Mouse (Mus musculus) monocyte, adult 2 months (primary cell): ENCODE data around the gene Ppm1a.
A peak's percentile ranks its signal among the peaks of the same experiment; 100 is the strongest.

Source experiments
- DNase-seq, 2 experiments: peaks; one replicate each; pipeline ENCODE4 v3.0.0; 2022; ENCODE audit warnings: low spot score in 2 of 2, low read depth in 1 of 2

The Ppm1a gene

DNA sequence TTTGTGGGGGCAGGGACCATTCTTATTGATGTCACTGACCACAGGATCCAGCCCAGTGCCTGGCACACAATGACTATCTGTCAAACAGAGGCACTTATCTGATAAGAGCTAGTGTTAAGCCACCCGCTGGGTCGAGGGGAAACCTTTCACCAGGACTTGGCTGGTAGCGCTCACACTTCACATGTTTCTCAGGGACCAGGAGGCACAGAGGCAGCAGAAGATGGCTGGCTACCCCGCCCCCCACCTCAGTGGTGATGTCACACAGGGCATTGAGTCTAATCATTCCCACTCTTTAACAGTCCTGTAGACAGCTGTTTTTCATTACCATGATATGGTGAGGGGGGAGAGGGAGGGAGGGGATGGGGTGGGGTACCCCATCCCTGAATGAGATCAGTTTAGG lies at the start of gene Ppm1a:
Ppm1a (plus strand) TSS at position 370 of the 400 bp plus-strand sequence.
- DNase-seq, result no peak

DNA sequence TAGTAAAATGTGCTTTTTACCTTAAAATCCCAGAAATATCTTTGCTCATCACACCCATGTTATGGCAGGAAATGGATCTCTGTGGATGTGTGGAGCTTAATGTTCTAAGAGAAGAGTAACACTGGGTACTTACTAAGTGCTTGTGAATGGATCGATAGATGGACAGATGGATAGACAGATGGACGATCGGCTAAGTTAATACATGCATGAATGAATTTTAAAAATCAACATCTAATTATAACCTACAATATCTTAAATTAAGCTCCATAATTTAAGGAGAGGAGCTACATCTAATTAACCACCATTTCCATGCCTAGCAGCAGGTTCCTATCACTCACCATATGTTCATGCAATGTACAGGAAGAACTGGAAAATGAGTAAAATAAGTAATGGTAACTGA lies 47.3 kb upstream of the Ppm1a start:
- no peak for DNase-seq

DNA sequence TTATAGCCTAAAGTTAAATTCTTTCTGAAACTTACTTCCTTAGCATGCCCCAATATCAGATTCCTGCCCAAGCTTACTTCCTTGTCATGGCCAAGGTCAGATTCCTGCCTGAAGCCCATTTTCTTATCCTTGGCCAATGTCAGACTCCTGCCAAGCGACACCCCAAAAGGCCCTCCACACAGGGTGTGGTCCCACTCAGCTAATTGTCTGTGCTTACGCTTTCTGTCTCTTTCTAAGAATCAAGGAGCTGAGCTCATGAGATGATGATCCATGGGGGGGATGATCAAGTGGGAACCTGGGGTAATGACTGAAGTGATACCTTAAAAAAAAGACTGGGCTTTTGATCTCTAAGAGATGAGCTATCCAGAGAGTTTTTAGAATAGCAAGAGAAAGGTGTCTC lies 42.4 kb upstream of the Ppm1a start:
- no peak for DNase-seq

DNA sequence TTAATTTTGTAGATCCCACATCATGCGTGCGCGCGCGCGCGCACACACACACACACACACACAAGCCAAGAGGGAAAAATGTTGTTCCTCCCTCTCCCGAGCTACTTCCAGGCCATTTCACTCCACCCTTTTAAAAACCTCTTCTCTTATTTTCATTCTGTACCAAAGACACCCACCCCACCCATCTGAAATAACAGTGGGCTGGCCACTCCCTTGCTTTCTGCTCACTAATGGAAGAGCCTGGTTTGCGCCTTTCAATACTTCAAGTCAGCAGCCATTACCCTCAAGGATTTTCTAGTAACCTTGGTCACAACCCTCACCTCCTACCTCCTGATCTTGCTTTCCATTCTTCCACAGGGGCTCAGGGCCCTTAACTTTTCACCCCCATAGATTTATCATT lies 41.4 kb upstream of the Ppm1a start:
- no peak for DNase-seq

DNA sequence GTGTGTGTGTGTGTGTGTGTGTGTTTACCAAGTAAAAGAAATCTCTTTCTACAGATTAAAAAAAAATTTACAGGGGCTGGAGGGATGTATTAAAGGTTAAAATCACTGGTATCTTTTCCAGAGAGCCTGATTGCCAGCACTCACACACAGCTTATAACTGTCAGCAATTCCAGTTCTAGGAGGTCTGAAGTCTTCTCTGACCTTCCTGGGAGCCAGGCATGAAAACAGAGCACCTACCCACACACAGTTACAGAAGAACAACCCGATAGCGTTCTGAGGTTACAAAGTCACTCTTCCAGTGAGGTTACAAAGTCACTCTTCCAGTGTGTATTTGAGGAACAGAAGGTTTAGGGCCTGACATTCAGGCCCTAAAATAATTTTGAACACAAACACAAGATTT lies 38.2 kb upstream of the Ppm1a start:
- DNase-seq, result no peak

DNA sequence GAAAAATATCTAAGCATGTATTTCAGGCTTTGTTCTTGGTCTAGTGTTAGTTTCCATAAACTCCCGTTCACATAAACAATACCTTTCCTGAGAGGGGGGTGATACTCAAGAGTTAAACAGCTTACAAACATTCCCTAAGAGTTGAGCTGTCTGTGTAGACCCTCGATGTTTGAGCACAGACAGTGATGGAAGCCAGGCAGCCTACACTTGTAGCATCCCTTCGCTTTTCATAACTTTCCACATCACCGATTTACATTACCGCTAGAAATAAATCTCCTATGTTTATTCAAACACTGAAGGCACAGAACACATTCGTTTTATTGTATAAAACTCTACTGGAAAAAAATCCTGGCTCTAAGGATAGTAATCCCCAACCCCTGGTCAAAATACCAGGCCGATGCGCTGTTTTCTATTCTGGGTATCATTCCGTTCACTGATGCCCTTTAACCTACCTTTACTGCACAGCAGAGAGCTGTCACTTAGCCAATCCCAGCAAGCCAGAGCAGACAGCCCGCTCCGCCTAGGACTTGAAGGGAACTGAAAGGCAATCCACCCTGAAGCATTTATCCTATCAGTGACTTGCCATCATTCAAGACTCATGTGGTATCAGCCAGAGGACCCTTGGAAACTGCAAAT lies 37.7 kb upstream of the Ppm1a start:
- DNase-seq, result no peak

DNA sequence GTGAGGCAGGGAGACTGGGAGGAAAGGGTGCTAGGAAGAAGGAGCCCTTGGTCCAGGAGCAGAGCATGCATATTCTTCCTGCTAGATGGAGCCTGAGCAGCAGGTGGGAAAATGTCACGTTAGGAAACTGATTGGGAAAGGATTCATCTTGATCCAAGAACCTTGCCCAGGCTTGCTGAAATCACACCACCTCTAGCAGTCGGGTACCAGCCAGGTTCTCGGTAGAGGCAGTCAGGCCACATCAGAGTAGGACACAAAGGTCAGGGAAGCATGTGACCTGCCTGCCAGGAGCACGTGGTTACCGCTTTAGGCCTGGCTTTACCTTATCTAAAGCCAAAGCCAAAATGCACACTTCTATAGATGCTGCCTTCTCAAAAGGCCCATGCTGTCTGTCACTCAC lies 35.5 kb upstream of the Ppm1a start:
- DNase-seq, result no peak

DNA sequence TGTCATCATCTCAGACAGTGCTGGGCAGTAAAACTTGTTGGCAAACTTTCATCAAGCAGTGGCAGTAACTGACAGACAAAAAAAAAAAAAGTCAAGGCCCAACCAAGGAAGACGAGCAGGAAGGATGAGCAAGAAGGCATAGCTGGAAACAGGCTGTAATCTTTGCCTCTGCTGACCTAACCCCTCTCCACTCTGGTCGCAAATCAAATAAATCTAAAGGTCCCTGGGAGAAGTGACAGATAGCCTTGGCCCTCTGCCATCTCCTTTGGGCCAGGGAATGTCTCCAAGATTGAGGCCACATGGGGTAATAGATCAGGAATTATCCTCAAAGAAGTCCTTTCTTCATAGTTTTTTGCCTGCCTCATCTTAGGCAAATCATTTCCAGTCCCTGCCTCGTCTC lies 33.3 kb upstream of the Ppm1a start:
- DNase-seq, result no peak

DNA sequence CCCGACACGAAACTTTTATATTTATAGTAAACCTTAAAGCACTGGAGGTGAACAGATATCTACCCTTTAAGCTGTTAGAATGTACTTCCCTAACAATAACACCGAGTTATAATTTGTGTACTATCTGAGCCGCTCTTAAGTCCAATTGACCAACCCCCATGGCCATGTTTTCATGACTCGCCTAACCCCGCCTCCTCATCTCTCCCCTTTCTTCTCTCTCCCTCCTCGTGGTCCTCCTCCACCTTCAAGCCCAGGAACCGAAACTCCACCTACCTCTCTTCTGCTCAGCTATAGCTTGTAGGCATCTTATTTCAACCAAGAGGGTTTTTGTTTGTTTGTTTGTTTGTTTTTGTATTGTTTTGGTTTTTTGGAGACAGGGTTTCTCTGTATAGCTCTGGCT lies 30.2 kb upstream of the Ppm1a start:
- DNase-seq, result no peak

DNA sequence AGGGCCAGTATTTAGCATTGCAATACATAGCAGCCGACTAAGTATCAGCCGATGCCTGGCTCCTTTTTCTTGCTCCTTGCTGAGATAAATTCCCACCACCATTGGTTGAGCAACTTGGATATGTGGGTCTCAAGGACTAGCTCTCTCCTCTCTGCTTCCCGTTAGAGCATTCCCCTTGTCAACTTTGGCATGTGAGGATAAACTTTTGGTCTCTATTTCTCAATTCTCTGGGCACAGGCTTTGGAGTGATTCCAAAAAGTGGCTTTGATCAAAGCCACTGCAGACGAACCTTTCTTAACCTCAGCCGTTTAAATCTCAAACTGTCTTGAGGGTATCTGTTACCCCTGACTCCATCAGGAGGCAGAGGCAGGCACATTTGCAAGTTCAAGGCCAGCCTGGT lies 29.6 kb upstream of the Ppm1a start:
- DNase-seq, result no peak

DNA sequence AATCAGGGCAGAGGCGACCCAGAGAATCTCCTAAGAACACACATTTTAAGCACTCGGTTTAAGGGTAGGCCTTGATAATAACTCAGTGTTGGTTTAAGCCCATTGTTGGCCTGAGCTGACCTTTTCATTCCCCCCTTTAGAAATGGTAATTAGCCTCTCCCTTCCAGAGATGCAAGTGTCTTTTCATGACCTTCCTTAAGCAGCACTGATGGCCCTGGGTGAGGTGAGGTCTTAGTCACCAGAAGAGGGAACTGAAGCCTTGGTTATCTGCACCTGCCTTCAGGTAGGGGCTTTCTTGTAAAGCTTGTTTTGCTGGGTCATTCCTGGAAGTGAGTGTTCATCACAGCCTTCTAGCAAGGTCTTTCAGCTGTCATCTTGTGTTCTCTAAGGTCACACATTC lies 23.1 kb upstream of the Ppm1a start:
- DNase-seq, result no peak

DNA sequence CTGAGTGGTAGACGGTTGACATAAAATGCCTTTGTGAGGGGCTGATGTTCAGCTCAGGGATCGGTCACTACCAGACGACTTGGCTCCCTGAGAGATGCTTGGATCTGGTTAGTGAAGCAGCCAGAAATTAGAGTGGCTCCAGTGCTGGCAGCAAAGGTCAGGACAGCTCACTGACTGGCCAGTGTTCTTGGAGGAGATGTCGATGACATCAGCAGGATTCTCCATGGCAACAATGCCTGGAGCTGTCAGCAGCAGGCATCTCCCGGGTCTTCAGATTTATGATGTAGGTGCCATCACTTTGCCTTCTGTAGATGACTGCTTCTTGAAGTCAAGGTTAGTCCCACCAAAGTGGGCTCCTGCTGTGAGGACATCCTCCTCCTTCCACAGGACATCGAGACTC lies 16.1 kb upstream of the Ppm1a start:
- no peak for DNase-seq

DNA sequence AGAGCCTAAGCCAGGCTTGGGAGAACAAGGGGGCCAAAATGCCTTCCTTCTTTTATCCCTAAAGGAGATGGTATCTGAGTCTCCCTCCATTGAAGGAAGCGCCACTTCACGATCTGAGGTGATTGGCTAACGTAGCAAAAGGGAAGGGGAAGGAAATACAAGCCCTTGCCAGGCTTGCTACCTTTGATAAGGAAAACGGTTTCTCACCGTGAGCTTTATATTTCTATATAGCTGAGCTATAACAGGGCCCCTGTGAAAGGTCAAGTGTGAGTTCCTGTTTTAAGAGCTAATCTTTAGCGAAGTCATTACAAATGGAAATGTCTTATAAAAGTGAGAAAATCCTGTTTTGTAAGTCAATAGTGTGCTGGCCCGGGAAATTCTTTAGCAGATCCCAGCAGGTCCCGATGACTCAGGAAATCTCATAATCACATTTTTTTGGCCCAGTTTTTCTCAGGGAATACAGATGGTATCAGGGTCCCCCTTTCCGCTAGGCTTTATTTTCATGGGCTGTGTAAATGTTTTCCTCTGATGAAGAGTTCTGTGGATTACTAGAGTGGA lies 12.4 kb upstream of the Ppm1a start:
- DNase-seq, result no peak

DNA sequence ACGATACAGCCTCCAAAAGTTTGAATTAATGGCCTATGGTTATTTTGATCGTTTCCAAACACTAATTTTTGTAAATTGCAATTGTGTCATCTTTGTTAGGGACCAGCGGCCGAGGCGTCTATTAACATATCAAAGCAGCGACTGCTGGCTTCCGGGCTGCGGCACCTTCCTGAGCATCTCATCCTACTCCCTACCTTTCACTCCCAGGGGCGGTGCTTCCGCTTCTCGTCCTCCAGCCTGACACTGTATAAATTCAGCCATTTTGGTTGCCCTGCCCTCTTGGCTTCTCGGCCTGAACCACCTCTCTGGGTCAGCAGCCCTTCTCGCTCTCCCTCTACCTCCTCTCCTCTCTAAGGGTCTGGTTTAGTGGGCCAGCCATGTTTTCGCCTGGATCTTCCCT lies 11.8 kb upstream of the Ppm1a start:
- no peak for DNase-seq

DNA sequence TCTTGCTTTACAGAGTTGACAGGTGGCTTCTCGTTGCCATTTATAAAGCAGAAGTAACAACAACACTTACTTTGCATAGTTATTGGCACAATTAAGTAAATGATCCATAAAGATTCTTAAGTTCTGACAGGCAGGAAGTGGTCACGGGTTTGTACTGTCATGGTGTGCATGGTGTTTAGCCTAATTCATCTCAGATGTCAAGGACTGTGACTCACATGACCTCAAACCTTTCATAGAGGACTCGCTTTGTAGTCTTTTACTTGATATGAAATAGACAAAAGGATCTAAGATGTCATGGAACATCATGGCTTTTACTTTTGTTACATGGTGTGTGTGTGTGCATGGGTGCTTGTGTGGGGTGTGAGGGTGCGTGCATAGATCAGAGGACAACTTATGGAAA lies 8.9 kb upstream of the Ppm1a start:
- no peak for DNase-seq

DNA sequence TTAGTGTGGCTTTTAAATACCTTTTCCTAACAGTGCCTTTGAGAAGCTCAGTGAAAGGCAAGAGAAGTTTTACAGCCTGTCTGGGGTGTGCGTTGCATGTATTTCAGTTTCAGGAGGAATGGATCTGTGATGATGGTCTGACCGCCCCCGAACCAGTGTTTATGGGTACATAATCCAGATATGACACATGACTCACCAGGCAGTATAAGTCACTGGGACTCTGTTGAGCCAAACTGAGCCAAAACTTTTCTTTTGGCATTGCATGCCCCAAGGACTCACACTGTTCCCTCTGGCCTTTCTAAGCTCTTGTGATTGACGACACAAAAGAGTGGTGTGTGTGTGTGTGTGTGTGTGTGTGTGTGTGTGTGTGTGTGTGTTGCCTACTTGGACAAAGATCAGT lies 8.4 kb upstream of the Ppm1a start:
- DNase-seq, result no peak

DNA sequence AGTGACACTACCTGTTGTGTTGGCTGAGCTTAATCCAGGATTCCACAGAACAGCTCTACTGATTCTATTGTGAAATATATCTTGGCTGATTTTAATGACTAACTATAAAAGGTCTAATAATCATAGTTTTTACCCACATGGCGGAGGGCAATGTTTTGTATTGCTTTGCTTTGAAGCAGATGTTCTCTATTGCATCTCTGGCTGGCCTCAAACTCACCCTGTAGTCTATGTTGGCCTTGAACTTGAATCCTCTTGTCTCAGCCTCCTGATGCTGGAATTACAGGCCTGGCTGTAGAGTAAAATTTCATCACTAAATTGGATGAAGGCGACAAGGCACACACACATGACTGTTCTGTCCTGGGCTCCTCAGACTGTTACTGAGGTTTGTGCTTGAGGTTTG lies 7.8 kb upstream of the Ppm1a start:
- DNase-seq, result no peak

DNA sequence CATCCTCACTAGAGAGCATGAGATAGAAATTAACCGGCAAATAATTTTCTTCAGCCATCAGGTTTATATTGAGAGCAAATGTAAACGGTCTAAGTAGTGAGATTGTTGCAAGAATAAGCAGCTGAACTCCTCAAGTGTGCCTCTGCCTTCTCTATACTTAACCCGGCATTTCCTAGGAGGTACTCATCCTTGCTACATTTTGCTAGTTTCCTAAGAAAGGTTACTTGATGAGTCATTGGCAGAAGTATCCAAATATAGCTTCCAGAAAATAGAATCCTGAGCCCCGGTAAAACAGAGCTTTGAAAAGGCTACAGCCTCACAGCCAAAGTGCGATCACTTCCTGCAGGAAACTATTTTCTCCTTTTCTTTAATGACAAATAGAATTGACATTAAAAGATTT lies 7.2 kb upstream of the Ppm1a start:
- no peak for DNase-seq

DNA sequence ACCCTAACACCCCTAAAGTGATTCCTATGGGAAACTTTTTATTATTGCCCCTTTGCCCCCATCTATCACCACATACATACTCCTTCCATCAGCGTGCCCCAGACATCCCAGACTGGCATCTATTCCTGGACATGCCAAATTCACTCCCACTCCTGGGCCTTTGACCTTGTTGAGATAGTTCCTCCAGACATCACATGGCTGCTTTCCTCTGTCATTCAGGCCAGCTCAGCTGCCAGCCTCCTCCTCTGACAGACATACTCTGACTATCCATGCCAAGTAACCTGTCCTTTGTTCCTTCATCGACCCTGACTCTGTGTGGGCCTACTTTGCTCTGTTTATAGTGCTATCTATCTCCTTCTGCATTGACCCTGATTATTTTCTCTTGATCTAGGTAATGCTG lies 6.6 kb upstream of the Ppm1a start:
- no peak for DNase-seq

DNA sequence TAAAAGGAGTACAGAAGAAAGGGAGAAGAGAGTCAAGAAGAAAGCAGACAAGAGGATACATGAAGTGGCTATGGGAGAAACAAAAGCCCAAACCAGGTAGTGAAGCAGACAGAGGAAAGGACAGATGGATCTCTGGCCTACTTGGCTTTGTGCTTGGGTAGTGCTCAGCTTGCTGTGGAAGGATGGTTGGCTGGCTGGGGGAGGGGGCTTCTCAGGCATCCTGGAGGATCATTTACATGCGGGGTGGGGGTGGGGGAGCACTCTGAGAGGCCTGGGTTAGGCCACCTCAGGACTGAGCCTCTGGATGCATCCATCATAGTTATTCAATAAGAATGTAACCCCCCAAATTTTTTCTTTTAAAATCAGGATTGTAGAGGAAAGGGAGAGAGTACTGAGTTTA lies 341 bp downstream of the Ppm1a start:
- DNase-seq, result no peak

DNA sequence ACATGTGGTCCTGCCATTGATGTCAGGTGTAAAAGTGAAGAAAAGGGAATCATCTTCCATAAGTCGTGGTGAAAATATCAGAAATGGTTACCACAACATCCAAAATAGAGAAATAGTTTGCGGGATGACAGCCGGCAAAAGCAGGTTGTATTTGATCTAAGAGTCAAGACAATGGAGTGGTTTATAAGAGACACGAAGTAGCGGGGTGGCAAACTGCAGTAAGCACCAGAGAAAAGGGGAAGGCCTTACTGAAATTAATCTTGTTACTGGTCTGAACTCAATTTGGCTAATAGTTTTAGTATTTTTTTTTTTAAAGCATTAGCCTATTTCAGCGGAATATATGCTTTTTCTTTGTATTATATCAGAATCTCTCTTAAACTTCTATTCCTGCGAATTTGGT lies 2.7 kb downstream of the Ppm1a start:
- DNase-seq, result no peak

DNA sequence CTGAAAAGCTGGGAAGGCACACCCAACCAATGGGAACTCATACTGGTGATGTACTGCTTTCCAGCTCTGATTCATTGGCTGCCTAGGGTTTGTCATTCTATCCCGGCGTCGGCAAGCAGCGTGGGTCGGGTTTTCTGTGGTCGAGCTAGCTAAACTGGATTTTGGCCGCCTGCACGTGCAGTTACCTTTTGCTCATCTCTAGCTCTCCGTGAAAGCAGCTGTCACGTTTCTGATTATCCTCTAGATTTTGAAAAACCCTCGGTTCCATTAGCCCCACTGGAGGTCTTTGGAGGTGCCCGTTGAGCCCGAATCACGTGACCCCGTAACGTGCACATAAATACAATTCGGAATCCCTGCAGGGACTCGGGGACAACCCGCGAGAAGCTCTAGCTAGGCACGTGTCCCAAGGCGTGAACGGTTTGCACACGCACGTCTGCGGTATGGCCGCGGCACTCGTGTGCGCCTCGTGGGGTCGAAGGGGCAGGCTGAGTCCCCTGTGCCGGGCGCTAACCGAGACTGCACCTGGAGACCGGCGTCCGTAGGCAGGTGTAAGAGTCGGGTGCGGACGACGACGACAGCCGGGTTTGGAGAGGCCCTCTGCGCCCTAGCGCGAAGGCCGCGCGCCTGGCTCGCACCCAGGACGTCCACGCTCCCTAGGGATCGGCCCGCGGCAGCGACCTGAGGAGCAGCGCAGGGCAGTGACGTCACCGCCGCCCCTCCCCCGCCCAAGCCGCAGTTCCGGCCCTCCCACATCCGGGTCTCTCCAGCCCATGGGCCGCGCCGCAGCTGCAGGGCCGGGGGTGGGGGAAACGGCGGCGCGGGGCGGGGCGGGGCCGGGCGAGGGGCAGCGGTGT lies 3.3 kb downstream of the Ppm1a start:
- peak; percentile 68 to 85 for DNase-seq

DNA sequence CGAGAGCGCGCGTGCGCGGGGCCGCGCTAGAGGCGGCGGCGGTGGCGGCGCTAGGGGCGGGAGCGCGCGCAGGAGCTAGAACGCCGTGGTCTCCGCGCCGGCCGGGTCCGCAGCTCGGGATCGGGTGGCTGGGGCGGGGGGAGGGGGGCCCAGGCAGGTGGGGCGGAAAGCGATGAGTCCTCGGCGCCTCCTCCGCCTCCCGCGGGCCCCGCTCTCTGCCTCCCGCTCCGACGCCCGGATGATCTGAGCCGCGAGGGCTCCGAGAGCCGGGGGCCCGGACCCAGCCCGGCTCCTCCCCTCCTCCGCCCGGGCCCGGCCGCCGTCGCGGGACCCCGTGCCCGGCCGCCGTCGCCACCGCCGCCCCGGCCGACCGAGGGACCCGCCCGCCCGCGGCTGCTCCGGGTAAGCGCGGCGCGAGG lies 4.0 kb downstream of the Ppm1a start:
- no peak for DNase-seq
